Mouse (Mus musculus) lung, postnatal 14 days (tissue): Measurements from ENCODE around the gene 4930590J08Rik.
"Not testable (repeated sequence)": the region's sequence is repeated elsewhere in the genome, so short reads cannot be mapped to it uniquely, and the experiment has no call there.

Experiments used
- DNase-seq: peaks from one replicate; pipeline ENCODE4 v3.0.0; 2021

4930590J08Rik gene

GRCm38 (mm10) chr6:91902509-91902908 is at the start of gene 4930590J08Rik:
Gene 4930590J08Rik (plus strand): TSS chr6:91902809.
- not testable (repeated sequence) for DNase-seq

- no peak for DNase-seq
Measured at GRCm38 (mm10) chr6:91858339-91858738, 44.3 kb upstream of the 4930590J08Rik start.

- no peak for DNase-seq
Measured at GRCm38 (mm10) chr6:91862848-91863247, 39.8 kb upstream of the 4930590J08Rik start.

- DNase-seq = no peak
Measured at GRCm38 (mm10) chr6:91864595-91864994, 38.0 kb upstream of the 4930590J08Rik start.

GRCm38 (mm10) chr6:91865601-91866000 is 37.0 kb upstream of the 4930590J08Rik start:
- no peak for DNase-seq

- DNase-seq = no peak
Measured at GRCm38 (mm10) chr6:91868091-91868490, 34.5 kb upstream of the 4930590J08Rik start.

- no peak for DNase-seq
Measured at GRCm38 (mm10) chr6:91872781-91873180, 29.8 kb upstream of the 4930590J08Rik start.

GRCm38 (mm10) chr6:91877885-91878651 is 24.5 kb upstream of the 4930590J08Rik start, which contains the start of gene Ccdc174:
Gene Ccdc174 (plus strand): TSS chr6:91878053.
- peak; percentile 89 for DNase-seq

GRCm38 (mm10) chr6:91883859-91884258 is 18.8 kb upstream of the 4930590J08Rik start:
- DNase-seq = no peak

- DNase-seq = no peak
Measured at GRCm38 (mm10) chr6:91889255-91889906, 13.2 kb upstream of the 4930590J08Rik start.

GRCm38 (mm10) chr6:91890615-91891014 is 12.0 kb upstream of the 4930590J08Rik start:
- no peak for DNase-seq

- no peak for DNase-seq
Measured at GRCm38 (mm10) chr6:91891776-91892175, 10.8 kb upstream of the 4930590J08Rik start.

- DNase-seq = no peak
Measured at GRCm38 (mm10) chr6:91896783-91897182, 5.8 kb upstream of the 4930590J08Rik start.

GRCm38 (mm10) chr6:91901505-91901904 is 1.1 kb upstream of the 4930590J08Rik start:
- peak; percentile 81 for DNase-seq

GRCm38 (mm10) chr6:91914011-91914410 is 11.4 kb downstream of the 4930590J08Rik start:
- no peak for DNase-seq

GRCm38 (mm10) chr6:91917286-91917685 is 14.7 kb downstream of the 4930590J08Rik start:
- DNase-seq = no peak

- DNase-seq = no peak
Measured at GRCm38 (mm10) chr6:91917716-91918115, 15.1 kb downstream of the 4930590J08Rik start.

GRCm38 (mm10) chr6:91931231-91931630 is 28.6 kb downstream of the 4930590J08Rik start:
- DNase-seq = no peak

- DNase-seq = no peak
Measured at GRCm38 (mm10) chr6:91938491-91938890, 35.9 kb downstream of the 4930590J08Rik start.

- DNase-seq = no peak
Measured at GRCm38 (mm10) chr6:91948426-91948825, 45.8 kb downstream of the 4930590J08Rik start.

GRCm38 (mm10) chr6:91958015-91958414 is 55.4 kb downstream of the 4930590J08Rik start:
- DNase-seq = not testable (repeated sequence)

GRCm38 (mm10) chr6:91960028-91960811 is 57.6 kb downstream of the 4930590J08Rik start:
- DNase-seq = peak; percentile 63

GRCm38 (mm10) chr6:91963429-91963828 is 60.8 kb downstream of the 4930590J08Rik start:
- DNase-seq = no peak
